Mouse (Mus musculus) A20 (cell line): ENCODE data around the gene Bhlha9.
"Not testable (repeated sequence)": the region's sequence is repeated elsewhere in the genome, so short reads cannot be mapped to it uniquely, and the experiment has no call there.

Experiments
- DNase-seq: peaks from one replicate; pipeline ENCODE4 v3.0.0-alpha.2; 2011; ENCODE audit warnings: low read depth, low spot score

Gene Bhlha9

DNA sequence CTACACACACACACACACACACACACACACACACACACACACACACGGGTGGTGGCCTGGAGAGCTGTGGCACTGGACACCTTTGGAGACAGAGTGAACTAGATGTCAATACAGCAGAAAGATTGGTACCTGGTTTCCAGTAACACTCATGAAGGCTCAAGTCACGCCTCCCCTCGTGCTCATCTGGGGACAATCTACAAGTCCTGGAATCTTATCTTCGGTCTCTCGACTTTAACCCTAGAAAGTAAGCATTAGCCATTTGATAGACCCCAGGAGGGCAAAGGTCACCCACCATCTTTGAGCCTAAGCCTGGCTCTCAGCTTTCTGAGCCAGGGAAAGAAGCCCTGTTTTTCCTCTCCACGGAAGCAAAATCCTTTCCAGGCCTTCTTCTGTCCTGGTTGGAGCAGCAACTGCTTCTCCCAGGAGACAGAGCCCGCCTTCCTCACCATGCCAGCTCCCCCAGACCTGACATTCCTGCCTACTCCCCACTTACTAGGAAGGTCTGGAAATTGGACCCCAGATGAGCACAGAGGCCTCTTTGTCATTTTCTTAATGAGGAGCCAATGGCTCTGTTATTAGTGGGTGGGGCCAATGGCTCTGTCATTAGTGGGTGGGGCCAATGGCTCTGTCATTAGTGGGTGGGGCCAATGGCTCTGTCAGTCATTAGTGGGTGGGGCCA is 10.3 kb upstream of the Bhlha9 start:
- DNase-seq, result no peak

DNA sequence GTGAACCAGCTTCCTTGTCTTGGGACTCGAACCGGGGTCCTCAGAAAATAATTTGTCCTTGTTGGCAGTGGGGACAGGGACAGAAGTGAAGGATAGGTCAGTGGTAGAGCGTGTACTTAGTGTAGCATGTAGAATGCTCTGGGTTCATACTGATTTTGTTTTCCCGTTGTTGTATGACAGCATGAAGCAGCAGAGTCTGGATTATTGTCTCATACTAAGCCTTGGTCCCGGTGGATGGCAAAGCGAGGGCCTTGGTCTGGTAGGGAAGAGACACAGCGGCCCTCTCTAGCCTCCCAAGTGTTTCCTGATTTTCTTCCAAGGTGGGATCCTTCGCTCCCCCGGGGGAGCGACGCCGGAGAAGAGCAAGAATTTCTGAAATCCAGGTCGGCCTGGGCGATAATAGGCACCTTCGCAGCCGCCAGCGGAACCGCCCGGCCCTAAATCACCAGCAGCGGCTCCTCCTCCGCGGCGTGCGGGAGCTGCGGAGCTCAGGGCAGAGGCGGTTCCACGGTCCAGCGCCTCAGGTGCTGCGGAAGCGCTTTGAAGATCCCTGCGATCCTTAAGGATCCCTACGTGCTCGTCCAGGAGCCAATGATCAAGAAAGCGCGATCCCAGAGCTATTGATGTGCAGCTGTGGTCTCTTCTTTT is 6.1 kb upstream of the Bhlha9 start:
- no peak for DNase-seq

DNA sequence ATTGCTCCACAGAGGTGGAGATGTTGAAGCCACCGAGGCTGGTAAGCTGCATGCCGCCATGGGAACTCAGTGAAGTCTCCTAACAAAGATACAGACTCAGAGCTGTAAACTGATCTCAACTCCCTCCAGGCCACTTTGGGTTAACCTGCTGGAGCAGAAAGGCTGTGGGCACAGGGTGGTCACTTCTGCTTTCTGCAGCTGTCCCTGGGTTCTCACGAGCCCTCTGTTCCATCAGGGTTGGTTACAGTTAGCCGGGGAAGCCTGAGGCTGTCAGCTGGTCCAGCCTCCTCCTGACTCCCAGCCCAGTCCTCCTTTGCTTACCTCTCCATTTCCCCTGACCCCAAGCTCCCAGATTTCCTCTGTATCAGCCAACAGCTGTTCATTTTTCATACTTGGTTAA is 4.5 kb upstream of the Bhlha9 start:
- DNase-seq, result peak; percentile 27

GRCm38 (mm10) chr11:76672561-76673384 is 503 bp downstream of the Bhlha9 start:
- no peak for DNase-seq

DNA sequence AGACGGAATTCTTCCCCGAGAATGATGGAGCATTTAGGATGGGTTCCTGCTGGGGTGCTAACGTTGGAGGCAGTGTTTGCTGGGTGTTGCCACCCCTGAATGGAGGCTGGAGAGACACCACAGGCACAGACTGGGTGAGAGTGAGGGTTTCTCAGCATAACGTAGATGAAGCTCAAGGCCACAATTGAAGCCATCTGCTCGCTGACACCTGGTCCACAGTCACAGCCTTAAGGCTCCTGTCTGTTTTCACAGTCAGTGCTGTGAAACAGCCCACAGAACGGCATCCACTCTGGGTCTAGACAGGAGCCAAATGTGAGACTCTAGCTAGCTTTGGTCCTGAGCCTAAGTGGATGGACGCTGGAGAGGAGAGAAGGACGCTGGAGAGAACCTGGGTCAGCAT is 1.9 kb downstream of the Bhlha9 start:
- no peak for DNase-seq

- peak; percentile 22 for DNase-seq
Measured at GRCm38 (mm10) chr11:76674704-76675103, 2.4 kb downstream of the Bhlha9 start.

DNA sequence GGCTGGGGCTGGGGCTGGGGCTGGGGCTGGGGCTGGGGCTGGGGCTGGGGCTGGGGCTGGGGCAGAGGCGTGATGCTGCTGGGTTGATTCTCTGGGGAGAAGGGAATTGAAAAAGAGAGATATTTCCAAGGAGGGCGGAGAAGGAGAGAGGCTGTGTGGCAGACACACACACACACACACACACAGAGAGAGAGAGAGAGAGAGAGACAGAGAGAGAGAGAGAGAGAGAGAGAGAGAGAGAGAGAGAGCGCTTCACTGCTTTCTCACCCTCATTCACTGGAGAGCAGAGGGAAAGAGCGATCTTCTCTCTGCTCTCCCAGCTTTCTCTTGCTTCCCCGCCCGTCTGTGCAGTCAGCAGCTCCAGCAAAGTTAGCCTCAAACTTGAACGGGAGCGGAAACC is 7.2 kb downstream of the Bhlha9 start, which contains the start of gene Trarg1:
TSS of gene Trarg1 (plus strand) at position 301 of the 400 bp plus-strand sequence.
- DNase-seq, result not testable (repeated sequence)

DNA sequence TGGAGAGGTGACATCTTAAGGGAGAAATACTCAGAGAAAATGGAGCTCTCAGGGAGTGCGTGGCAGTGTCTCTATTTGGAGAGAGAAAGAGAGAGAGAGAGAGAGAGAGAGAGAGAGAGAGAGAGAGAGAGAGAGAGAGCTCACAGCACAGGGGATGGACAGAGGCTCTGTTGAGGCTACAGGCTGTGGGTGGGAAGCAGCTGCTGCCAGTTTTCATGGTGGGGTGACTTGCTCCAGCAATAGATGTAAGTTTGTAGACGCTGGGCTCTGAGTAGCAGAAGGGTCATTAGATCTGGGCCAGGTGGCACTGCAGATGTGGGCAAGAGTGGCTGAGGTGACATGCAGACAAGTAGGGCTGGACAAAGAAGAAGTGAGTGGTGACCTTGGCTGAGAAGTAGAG is 13.3 kb downstream of the Bhlha9 start:
- no peak for DNase-seq

- no peak for DNase-seq
Measured at GRCm38 (mm10) chr11:76692096-76692495, 19.8 kb downstream of the Bhlha9 start.

DNA sequence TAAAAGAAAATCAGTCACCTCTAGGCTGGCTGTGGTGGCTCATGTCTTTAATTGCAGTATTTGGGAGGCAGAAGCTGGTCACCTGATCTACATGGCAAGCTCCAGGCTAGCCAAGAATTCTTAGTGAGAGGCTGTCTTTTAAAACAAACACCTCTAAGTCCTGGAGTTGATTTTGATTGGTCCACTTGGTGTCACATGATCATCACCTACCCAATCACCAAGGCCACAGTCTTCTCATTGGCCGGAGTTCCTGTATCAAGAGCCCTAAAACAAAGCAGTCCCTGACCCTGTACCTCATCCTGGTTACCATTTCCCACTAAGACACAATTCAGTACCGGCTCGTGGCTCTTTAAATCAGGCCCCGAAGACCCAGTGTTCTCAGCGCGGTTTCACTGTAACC is 23.5 kb downstream of the Bhlha9 start:
- DNase-seq, result no peak

DNA sequence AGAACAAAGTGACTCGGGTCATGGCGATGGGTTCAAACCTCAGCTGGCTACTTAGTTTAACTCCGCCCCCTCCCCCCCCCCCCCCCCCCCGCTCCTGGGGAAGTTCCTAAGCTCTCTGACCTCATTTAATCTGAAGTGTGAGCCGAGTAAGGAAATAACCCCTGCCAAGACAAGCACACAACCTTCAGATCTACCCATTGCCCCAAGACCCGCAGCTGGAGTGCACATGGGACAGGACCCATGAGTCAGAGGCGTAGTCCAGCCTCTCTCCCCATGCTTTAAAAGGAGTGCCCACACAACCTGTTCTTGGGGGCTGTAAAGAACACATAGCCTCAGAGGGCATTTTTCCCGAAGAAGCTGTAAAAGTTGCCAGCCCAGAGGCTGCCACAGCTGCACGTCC is 27.4 kb downstream of the Bhlha9 start:
- no peak for DNase-seq

GRCm38 (mm10) chr11:76707656-76708055 is 35.4 kb downstream of the Bhlha9 start:
- DNase-seq, result no peak

DNA sequence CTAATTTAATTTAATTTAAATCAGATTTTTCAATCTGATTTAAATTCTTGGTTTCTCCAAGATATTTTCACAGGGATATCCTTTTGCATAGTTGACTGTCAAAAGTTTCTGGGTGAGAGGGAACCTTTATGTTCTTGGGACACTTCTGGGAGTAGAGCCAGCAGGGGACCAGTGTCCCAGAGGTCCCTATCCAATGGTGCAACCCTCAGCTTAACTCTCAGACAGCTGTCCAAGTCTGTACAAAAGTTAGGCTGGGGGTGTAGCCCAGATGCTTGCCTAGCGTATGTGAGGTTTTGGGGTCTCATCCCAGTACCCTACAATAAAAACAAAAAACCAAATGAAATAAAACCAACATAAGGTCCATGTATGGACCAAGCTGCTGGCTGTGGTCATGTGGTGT is 35.8 kb downstream of the Bhlha9 start:
- DNase-seq, result no peak

GRCm38 (mm10) chr11:76708881-76709280 is 36.6 kb downstream of the Bhlha9 start:
- no peak for DNase-seq

DNA sequence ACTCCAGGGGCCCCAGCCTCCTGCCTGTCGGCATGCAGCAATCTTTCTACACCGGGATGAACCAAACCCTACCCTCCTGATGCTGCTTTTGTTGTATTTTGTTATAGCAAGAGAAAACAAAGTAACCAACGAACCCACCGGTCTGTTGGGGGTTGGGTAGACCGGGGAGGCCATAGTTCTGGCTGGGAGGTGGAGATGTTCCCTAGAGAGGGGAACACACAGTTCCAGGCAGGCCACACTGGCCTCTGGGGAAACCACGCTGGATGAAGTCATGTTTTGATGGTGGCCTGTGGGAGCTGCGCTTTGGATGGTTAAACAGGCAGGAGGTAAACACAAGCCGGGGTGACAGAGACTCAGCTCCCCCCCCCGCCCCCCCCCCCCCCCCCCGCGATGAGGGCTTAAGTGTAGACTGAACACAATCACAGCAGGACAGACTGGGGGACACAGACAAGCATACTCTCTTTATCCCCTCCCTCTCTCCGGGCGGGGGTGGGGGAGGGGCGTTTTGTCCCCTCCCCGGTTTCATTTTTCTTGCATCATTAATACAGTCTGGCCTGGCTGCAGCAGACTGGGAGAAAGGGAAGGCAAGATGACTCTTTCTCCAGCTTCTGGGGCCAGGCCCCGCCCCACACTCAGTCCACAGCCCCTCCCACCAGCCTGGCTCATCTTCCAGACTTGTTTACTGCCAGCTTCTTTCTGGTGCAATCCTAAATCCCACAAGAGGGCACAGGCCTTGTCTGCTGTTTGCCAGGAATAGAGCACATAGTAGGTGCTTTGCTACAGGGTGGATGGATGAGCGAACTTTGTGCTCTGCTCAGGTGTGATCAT is 37.6 kb downstream of the Bhlha9 start:
- DNase-seq, result no peak

- no peak for DNase-seq
Measured at GRCm38 (mm10) chr11:76717000-76717399, 44.7 kb downstream of the Bhlha9 start.
